Mouse (Mus musculus): ENCODE measurements around the gene Atp2c2. TPM values are rescaled to one million over a fixed set of nuclear protein-coding genes. Genes with fewer than 3 reads are reported as not detected.

Gene Atp2c2
- polyA plus RNA-seq, 1 experiment from 2014 or later: 2.3 TPM

- Histone ChIP-seq H3K27me3 (ENCODE audit: low read depth, poor library complexity, severe bottlenecking) (peaks cover 24% of the 10 kb centered on the region), H3K36me3 (no peaks in the 10 kb centered on the region), H3K27ac (no peak overlapping the region), H3K4me1 (peaks cover 28% of the 10 kb centered on the region), H3K9me3 (replicated peaks) (no peaks in the 10 kb centered on the region), H3K4me3 (no peak overlapping the region)
- DNase-seq (ENCODE audit: low spot score): no peak
- 48% methylated on average over 9 of the region's 9 CpGs for WGBS
These were observed 84.3 kb downstream of the Atp2c2 start for GRCm38 (mm10) chr8:119784141-119784574.

- Histone ChIP-seq H3K9me3 (replicated peaks) (no peaks in the 10 kb centered on the region), H3K4me3 (no peak overlapping the region), H3K27ac (0 out of 2 replicates have a peak overlapping the region, but pooled peaks have one; percentile 11), H3K36me3 (no peaks in the 10 kb centered on the region), H3K27me3 (ENCODE audit: low read depth, poor library complexity, severe bottlenecking) (peaks cover 24% of the 10 kb centered on the region), H3K4me1 (peaks cover 28% of the 10 kb centered on the region)
- no peak for DNase-seq (ENCODE audit: low spot score)
- WGBS: 75% methylated on average over 7 of the region's 7 CpGs
These were observed 84.9 kb downstream of the Atp2c2 start for GRCm38 (mm10) chr8:119784676-119785075.

GRCm38 (mm10) chr8:119785764-119786405 lies 86.1 kb downstream of the Atp2c2 start:
- H3K9me3 ChIP-seq (replicated peaks): no peaks in the 10 kb centered on the region
- H3K4me3 ChIP-seq: no peak overlapping the region
- H3K4me1 ChIP-seq: peaks cover 32% of the 10 kb centered on the region
- H3K36me3 ChIP-seq: no peaks in the 10 kb centered on the region
- H3K27ac ChIP-seq: peak overlapping the region; percentile 37; the same call in 1 of the 2 replicates
- DNase-seq (ENCODE audit: low spot score): no peak
- WGBS: 53% methylated on average over 18 of the region's 18 CpGs
- peaks cover 20% of the 10 kb centered on the region for H3K27me3 ChIP-seq (ENCODE audit: low read depth, poor library complexity, severe bottlenecking)

GRCm38 (mm10) chr8:119786871-119787270 lies 87.1 kb downstream of the Atp2c2 start:
- H3K9me3 ChIP-seq (replicated peaks): no peaks in the 10 kb centered on the region
- peaks cover 41% of the 10 kb centered on the region for H3K4me1 ChIP-seq
- no peak for DNase-seq (ENCODE audit: low spot score)
- H3K27me3 ChIP-seq (ENCODE audit: low read depth, poor library complexity, severe bottlenecking): peaks cover 19% of the 10 kb centered on the region
- no peaks in the 10 kb centered on the region for H3K36me3 ChIP-seq
- WGBS: 74% methylated on average over 3 of the region's 3 CpGs
- H3K27ac ChIP-seq: no peak overlapping the region
- no peak overlapping the region for H3K4me3 ChIP-seq

- peaks cover 19% of the 10 kb centered on the region for H3K27me3 ChIP-seq (ENCODE audit: low read depth, poor library complexity, severe bottlenecking)
- no peak overlapping the region for H3K4me3 ChIP-seq
- H3K36me3 ChIP-seq: no peaks in the 10 kb centered on the region
- H3K27ac ChIP-seq: no peak overlapping the region
- H3K4me1 ChIP-seq: peaks cover 46% of the 10 kb centered on the region
- no peak for DNase-seq (ENCODE audit: low spot score)
- H3K9me3 ChIP-seq (replicated peaks): no peaks in the 10 kb centered on the region
- WGBS: 50% methylated on average over 4 of the region's 4 CpGs
These were observed 87.5 kb downstream of the Atp2c2 start for GRCm38 (mm10) chr8:119787341-119787740.

- H3K4me3 ChIP-seq: no peak overlapping the region
- 74% methylated on average over 9 of the region's 9 CpGs for WGBS
- no peaks in the 10 kb centered on the region for H3K36me3 ChIP-seq
- peaks cover 46% of the 10 kb centered on the region for H3K4me1 ChIP-seq
- H3K27ac ChIP-seq: no peak overlapping the region
- no peaks in the 10 kb centered on the region for H3K9me3 ChIP-seq (replicated peaks)
- no peak for DNase-seq (ENCODE audit: low spot score)
- peaks cover 16% of the 10 kb centered on the region for H3K27me3 ChIP-seq (ENCODE audit: low read depth, poor library complexity, severe bottlenecking)
These were observed 89.0 kb downstream of the Atp2c2 start for GRCm38 (mm10) chr8:119788607-119789381.

GRCm38 (mm10) chr8:119789581-119789980 lies 89.8 kb downstream of the Atp2c2 start:
- no peak overlapping the region for H3K4me3 ChIP-seq
- peaks cover 43% of the 10 kb centered on the region for H3K4me1 ChIP-seq
- H3K27ac ChIP-seq: no peak overlapping the region
- H3K27me3 ChIP-seq (ENCODE audit: low read depth, poor library complexity, severe bottlenecking): peaks cover 10% of the 10 kb centered on the region; the same call in 1 of the 2 replicates
- DNase-seq (ENCODE audit: low spot score): no peak
- no peaks in the 10 kb centered on the region for H3K9me3 ChIP-seq (replicated peaks)
- no peaks in the 10 kb centered on the region for H3K36me3 ChIP-seq
- WGBS: 89% methylated on average over 7 of the region's 7 CpGs

- Histone ChIP-seq H3K9me3 (replicated peaks) (no peaks in the 10 kb centered on the region), H3K4me1 (peaks cover 42% of the 10 kb centered on the region), H3K27me3 (ENCODE audit: low read depth, poor library complexity, severe bottlenecking) (no peaks in the 10 kb centered on the region), H3K36me3 (no peaks in the 10 kb centered on the region), H3K27ac (peak overlapping the region; percentile 85), H3K4me3 (no peak overlapping the region)
- 34% methylated on average over 16 of the region's 16 CpGs for WGBS
- peak; percentile 65 for DNase-seq (ENCODE audit: low spot score)
These were observed 92.2 kb downstream of the Atp2c2 start for GRCm38 (mm10) chr8:119791804-119792704.

- H3K27ac ChIP-seq: no peak overlapping the region
- H3K36me3 ChIP-seq: no peaks in the 10 kb centered on the region
- DNase-seq (ENCODE audit: low spot score): no peak
- WGBS: 39% methylated on average over 7 of the region's 7 CpGs
- no peaks in the 10 kb centered on the region for H3K27me3 ChIP-seq (ENCODE audit: low read depth, poor library complexity, severe bottlenecking)
- H3K4me1 ChIP-seq: peaks cover 58% of the 10 kb centered on the region
- H3K4me3 ChIP-seq: no peak overlapping the region
- no peaks in the 10 kb centered on the region for H3K9me3 ChIP-seq (replicated peaks)
These were observed 94.9 kb downstream of the Atp2c2 start for GRCm38 (mm10) chr8:119794689-119795088.

- Histone ChIP-seq H3K4me1 (peaks cover 54% of the 10 kb centered on the region), H3K36me3 (no peaks in the 10 kb centered on the region), H3K4me3 (no peak overlapping the region), H3K27ac (no peak overlapping the region), H3K9me3 (replicated peaks) (no peaks in the 10 kb centered on the region), H3K27me3 (ENCODE audit: low read depth, poor library complexity, severe bottlenecking) (no peaks in the 10 kb centered on the region)
- DNase-seq (ENCODE audit: low spot score): no peak
- WGBS: 82% methylated on average over 3 of the region's 3 CpGs
These were observed 95.8 kb downstream of the Atp2c2 start for GRCm38 (mm10) chr8:119795651-119796050.

GRCm38 (mm10) chr8:119798170-119798964 lies 98.6 kb downstream of the Atp2c2 start:
- H3K36me3 ChIP-seq: no peaks in the 10 kb centered on the region
- no peaks in the 10 kb centered on the region for H3K27me3 ChIP-seq (ENCODE audit: low read depth, poor library complexity, severe bottlenecking)
- peak overlapping the region; percentile 40 for H3K4me3 ChIP-seq
- H3K27ac ChIP-seq: peak overlapping the region; percentile 84
- H3K4me1 ChIP-seq: peaks cover 40% of the 10 kb centered on the region
- peak; percentile 85 for DNase-seq (ENCODE audit: low spot score)
- no peaks in the 10 kb centered on the region for H3K9me3 ChIP-seq (replicated peaks)
- WGBS: 6% methylated on average over 15 of the region's 15 CpGs

- DNase-seq (ENCODE audit: low spot score): no peak
- 72% methylated on average over 2 of the region's 2 CpGs for WGBS
- Histone ChIP-seq H3K36me3 (no peaks in the 10 kb centered on the region), H3K27ac (peak overlapping the region; percentile 84), H3K27me3 (ENCODE audit: low read depth, poor library complexity, severe bottlenecking) (no peaks in the 10 kb centered on the region), H3K4me1 (peaks cover 40% of the 10 kb centered on the region), H3K9me3 (replicated peaks) (no peaks in the 10 kb centered on the region), H3K4me3 (0 out of 2 replicates have a peak overlapping the region, but pooled peaks have one; percentile 40)
These were observed 99.1 kb downstream of the Atp2c2 start for GRCm38 (mm10) chr8:119798965-119799264.
